Mouse (Mus musculus) natural killer cell, adult 2 months (primary cell): ENCODE measurements around the gene Sytl1.

Experiments used
- DNase-seq, 2 experiments: peaks; one replicate each; pipeline ENCODE4 v3.0.0; 2022; ENCODE audit warnings: low spot score in 2 of 2

The Sytl1 gene

DNA sequence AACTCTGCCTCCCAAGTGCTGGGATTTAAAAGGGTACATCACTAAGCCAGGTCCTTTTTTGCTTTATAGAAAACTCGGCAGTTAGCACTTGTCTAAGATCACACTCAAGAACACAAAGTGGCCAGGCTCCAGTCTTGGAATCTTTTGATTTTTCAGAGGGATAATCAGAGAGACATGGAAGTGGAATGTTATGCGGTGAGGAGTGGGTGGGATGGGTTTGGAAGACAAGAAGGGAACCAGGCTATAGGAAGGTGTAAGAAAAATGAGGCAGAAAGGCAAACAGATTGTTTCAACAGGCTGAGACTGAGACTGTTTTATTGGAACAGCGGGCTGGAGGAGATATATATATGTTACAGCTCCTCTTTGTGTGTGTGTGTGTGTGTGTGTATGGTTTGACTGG is 15.6 kb upstream of the Sytl1 start:
- no peak for DNase-seq

DNA sequence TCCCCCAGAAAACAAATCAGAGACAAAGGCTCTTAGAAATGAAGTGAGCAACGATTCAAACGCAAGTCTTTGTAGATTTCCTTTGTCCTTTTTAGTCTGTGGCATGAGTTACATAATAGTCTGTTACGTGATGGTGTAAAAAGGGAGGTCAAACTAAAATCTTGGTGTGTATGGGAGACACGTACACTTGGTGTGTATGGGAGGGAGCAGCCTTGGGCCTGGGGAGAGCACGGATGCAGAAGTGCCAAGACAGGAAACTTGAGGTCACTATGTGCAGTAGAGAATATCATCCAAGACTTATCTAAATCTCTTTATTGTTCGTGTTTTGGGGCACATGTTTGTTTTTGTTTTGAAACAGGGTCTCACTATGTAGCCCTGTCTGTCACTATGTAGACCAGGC is 15.2 kb upstream of the Sytl1 start:
- DNase-seq = no peak

DNA sequence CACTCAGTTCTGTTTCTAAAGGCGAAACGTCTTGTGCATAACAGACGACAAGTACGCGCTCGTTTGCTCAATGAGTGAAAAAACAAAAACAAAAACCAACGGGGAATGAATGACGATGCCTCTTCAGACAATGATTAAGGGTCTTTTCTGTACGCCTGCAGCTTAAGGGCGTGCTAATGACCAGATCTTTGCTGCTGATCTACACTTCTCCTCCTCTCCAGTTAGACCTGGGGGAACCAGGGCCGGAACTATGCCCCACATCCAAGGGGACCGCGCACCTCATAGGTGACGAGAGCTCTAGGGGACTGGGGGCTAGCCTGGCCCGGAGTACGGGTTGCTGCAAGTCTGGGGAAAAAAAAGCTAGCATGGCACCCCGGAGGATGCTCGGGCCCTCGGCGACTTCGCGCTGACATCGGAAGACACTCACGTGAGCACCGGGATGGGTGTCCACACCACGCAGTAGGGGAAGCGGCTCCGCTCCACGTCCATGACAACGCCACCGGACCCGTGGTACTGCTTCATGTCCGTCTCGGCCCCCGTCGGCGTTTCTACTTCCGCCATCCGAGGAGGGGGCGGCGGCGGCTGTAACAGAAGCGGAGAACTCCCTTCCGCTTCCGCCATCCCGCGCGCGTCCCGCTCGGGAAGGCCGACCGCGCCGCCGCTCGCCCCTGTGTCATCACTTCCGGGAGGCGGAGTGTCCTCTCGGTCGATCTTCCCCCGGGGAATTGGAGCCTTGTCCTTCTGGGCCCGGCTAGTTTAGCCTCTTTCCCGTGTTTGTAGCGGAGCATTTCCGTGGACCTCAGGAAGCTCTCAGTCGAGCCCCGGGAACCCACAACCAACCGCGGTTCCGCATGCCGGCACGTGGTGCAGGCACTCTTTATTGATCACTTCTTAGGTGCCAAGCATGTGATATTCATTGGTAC is 14.5 kb upstream of the Sytl1 start, which contains the start of gene Tmem222:
Gene Tmem222, minus strand, starts transcription at position 689 of the 923 bp plus-strand sequence.
- DNase-seq = peak; percentile 93

DNA sequence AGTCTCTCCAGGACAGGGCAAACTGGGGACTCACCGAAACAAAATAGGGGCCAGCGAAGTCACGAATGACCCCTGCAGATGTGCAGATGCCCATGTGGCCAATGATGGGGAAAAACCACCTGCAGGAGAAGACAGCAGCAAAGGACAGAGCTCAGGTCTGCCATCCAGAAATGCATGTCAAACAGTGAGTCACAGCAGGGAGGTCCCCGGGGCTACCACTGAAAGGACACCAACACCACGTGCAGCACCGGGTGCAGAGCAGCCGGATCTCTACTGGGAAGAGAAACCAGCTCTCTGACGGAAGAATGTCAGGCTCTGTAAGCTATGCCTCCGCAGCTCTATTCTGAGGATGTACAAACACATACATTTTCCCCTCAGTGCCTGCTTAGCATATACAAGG is 8.0 kb upstream of the Sytl1 start:
- no peak for DNase-seq

DNA sequence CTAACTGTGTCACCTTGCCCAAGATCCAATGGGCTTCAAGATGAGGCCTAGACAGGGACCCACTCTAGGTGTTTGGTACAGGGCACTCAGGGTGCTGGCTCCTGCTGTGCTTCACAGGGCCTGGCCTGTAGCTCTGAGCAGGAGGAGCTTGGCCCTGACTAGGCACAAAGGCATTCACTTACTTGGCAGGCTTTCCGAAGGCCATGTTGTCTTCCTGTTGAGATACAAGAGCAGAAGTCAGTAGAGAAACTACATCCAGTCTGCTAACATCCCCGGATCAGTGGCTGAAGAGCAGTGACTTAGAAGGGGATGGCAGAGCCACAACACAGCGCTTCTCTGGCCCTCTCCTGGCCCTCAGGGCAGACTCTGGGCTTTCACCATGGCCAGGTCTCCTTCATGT is 6.7 kb upstream of the Sytl1 start:
- no peak for DNase-seq

DNA sequence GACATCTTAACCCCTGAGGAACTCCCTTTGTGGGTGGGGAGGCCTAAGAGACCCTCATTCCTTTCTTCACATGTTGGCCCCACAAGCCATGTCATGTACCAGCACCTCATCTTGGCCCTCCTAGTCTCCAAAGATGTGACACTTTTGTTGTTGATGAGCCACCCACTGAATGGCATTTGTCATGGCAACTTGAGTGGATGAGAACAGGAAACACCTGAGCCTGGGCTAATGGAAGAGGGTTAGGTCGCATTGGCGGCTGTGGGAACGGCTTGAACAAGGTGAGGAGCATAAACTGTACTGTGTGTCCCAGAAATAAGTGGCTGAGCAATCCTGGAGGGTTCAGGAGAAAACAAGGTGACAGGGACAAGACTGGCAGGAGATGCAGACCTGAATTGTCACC is 6.0 kb upstream of the Sytl1 start:
- no peak for DNase-seq

DNA sequence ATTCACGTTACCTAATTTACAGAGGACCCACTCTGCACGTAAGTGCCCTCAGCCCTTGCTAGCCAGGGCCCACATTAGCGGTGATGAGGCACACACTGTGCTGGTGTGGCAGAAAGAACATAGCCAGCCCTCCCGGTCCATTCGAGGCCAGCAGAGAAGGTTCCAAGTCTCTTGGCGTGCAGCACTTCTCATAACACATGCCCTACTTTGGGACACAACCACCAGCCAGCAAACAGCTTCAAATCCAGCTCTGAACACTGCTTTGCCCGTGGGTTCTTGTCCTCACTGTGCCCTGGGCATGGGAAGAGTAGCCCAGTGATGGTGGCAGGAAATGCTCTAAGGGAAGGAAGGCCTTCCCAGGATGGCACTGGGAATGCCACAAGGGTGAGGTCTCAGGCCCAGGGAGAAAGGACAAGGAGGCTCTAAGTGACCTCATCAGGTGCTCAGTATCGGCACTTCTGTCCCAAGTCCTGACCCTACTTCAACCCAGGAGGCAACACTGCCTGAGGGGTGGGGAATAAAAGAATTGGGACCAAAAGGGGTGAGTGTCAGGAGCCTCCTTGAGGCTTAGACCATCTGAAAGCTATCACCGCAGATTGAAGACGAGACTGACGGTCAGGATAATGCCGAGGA is 3.5 kb upstream of the Sytl1 start:
- DNase-seq = no peak

DNA sequence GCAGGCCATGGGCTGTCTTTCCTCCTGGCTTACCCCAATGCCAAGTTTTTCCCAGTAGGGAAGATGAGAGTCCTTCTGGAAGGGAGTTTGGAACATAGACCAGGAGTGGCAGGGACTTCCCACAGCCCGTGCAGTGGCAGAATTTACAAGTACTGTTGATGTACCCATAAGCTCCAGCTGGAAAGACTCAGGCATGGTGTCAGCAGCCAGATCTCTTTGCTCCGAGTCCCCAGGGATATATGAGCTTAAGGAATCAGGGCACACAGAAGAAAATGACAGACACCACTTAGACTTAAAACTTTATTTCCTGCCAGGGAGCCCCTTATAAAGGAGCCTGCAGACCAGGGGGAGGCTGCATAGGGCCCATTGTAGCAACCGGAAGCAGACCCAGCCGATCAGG is 2.8 kb upstream of the Sytl1 start:
- DNase-seq = no peak

DNA sequence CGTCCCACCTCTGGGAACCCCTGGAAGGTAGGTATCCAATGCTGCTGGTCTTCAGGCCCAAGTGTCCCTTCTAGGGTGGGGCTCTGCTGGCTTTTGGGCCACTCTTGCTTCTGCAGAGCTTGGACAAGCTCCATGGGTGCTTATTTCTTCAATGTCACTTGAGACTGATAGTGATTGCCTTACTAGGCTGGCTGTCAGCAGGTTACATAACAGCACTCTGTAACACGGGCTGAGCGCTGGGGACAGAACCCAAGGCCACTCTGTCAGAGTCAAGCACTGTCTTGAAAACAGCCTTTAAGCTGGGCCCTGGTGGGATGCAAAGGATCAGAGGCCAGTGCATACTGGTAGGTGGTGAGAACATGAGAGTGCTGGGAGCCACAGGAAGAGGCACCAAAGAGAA is 2.4 kb upstream of the Sytl1 start:
- no peak for DNase-seq

DNA sequence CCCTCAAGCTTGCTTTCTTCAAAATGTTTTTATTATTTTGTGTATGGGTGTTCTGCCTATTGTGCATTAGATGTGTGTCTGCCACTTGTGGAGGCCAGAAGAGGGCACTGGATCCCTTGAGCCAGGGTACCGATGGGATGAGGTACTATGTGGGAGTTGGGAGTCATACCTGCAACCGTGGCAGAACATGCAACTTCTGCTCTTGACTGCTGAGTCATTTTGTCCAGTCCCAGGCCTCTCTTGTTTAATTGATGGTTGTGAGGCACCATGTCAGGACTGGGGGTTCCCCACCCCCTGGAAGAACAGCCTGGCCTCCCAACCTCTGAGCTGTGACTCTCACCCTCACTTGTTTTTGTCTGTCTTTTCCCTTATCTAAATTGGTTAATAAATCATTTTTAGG is 1.6 kb upstream of the Sytl1 start:
- no peak for DNase-seq

DNA sequence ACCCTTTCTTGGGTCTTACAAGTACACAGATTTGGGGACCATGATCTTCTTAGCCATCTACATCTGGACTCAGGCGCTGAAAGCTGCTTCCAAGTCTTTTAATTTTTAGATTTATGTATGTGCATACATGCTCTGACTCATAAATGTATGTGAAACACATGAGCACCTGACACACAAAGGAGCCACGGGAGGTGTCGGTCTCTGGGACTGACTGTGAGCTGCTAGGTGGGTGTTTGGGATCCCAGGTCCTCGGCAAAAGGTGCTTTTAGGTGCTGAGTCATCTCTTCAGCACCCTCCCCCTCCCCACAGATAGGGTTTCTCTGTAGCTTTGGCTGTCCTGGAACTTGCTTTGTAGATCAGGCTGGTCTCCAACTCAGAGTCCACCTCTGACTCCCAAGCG is 843 bp upstream of the Sytl1 start:
- DNase-seq = no peak

DNA sequence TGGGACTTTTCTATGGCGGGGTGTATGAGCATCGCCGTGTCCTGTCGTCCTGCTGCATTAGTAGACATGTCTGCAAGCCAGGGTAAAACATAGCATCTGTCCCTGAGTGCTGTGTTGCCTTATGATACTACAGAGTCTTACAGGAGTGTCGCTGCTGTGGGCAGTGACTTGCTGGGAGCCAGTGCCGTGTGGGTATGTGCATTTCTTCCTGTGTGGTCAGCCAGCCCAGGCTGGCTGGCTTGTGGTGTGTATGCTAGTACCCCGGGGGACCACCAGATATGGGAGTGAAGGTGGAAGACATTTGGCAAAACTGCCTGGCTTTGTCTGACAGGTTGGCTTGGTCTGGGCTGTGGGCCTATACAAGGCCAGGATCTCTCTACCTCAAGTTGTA is 543 bp downstream of the Sytl1 start:
- DNase-seq = peak; percentile 14 to 25

DNA sequence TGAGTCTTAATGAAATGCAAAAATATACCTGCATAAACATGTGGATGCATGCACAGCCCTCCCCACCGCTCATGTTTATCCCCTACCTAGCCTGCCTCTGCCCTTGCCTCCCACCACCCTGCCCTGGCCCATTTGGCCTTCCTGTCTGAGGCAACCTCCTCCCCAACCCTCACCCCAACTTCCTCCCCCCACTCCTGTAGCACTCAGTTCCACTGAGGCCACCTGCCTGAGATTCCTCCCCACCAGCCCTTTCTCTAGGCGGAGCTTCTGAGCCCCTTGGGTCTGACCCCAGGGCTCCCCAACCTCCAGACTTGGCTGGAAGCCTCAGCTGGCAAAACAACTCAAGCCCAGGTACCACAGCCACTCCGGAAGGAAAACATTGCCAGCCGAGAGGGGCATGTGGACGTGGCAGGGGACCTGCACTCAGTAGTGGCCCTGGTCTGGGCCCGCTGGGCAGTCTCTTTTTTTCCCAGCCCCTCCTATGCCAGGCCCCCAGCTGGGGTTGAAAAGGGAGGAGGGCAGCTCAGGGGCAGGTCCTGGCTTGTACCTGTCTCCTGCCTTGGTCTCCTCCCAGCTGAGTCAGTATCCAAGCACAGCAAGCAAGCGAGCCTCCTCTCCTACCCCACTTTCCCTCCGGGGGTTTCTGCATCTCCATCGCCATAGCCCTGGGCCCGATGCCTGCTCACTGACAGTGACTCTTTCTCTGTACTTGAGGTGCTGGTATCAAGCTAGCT is 1.1 kb downstream of the Sytl1 start:
- DNase-seq = peak; percentile 17 to 25

DNA sequence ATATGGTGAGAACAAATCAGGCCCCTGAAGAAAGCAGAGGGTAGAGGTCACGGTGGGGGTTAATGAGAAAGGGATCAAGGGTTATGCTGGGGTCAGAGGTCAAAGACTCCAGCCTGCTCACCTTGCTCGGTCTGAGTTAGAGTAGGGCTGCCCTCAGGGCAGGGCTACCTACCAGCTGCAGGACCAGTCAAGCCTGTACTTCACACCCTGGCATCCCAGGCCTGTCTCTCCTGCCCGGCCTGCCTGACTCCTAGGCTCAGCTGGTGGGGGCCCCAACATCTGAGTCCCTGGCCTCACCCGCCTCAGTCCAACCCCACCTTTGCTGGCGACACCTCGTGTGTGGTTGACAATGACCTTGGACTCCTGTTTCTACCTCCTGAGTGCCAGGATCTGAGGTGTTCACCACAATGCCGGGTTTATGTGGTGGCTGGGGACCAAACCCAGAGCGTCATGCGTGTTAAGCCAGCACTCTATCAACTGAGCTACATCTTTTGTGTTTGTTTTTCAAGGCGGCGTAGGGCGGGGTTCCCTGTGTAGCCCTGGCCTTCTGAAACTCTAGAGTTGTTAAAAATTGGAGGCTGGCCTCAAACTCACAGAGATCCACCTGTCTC is 5.0 kb downstream of the Sytl1 start:
- DNase-seq = no peak

DNA sequence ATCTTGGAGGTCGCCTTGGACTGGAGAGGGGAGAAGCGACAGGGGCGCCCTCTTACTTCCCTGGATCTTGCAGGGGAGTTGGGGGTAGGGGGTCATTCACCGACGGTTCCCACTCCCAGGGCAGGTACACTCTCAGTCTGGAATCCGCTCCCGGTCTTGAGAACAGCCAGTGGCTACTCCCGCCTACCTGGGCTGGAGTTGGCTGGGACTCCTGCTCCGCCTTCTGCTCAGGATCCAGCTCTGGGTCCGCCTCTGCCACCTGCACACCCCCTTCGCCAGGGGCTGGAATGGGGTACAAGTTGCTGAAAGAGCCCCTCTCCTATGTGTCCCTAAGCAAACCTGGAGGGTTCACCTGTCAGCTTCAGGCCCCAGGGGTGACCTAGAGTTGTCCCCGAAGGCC is 5.7 kb downstream of the Sytl1 start:
- no peak for DNase-seq

DNA sequence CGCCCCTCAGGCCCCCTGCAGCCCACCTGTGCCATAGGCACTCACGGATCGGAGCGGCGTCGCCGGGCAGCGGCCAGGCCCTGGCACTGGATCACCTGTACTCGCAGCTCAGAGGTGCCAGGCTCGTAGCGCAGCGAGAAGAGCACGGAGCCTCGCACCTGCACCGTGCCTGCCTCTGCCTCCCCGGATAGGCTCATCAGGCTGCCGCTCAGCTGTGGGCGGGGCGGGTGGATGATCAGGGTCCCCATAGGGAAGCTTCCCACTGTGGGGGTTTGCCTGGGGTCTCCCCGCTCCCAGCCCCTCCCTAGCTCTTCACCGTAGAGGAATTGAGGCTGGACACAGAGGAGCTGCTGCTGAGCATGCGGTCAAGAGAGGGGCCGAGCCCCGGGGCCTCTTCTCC is 6.1 kb downstream of the Sytl1 start:
- no peak for DNase-seq

DNA sequence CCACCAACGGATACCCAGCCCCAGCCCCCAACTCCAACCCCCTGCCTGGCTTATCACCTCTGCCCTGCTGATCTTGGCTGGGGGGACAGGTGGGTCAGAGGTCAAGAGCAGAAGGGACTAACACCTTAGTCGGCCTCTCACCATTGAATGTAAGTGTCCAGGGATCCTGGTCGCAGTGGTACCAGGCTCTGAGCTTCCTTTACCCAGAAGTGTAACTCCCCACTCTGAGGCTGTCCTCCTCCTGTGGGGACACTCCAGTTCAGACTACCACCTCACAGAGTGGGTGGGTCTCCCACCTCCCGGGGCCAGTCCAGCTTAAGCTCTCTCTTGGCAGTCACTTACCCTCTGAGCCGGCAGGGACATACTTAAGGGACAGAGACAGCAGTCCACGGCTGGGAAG is 7.5 kb downstream of the Sytl1 start:
- DNase-seq = no peak

DNA sequence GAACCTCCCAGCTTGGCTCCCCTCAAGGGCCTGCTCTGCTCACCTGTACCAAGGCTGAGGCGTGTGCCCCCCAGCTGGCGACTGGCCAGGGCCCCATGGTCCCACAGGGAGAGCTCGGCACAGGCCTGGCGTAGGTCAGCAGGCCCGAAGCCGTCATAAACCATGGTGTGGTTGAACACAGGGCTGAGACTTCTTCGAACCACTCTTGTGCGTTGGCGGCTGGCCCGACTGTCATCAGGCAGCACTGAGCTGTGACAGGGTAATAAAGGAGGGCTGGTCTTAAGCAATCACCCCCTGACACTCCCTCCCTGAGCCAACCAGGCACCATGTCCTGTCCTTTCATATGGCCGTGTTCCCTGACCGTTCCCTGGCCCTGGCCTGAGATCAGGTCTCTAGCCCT is 9.5 kb downstream of the Sytl1 start:
- no peak for DNase-seq

DNA sequence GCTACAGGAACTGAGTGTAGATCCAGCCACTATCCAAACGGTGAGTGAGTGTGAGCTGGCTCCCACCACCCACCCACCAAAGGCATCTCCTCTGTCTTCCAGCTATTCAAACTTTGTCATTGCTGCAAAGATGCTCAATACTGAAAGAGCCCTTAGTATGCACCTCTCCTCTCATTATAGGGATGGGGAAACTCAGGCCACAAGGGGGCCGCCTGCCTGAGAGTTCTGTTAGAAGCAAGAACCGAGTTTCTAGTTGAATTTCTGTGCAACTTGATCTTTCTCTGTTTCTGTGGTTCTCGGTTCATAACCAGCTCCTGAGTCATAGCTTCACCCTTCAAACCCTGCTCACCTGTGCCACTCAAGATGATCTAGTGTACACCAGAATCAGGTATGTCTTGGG is 10.8 kb downstream of the Sytl1 start:
- no peak for DNase-seq

DNA sequence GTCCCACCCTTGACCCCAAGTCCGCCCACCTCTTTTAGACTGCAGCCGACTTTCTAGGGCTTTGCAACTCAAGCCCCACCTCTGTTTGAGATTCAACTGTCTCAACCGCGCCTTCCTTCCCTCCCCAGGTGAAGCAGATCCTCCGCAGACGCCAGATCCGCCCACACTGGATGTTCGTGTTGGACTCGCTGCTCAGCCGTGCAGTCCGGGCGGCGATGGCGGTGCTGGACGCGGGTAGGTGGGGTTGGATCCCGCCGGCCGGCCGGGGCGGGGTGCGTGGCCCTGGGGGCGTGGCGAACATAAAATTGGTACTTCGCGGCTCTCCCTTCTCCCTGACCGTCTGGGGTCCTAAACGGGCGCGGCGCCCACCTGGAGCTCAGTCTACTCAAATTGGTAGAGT is 11.7 kb downstream of the Sytl1 start:
- no peak for DNase-seq

DNA sequence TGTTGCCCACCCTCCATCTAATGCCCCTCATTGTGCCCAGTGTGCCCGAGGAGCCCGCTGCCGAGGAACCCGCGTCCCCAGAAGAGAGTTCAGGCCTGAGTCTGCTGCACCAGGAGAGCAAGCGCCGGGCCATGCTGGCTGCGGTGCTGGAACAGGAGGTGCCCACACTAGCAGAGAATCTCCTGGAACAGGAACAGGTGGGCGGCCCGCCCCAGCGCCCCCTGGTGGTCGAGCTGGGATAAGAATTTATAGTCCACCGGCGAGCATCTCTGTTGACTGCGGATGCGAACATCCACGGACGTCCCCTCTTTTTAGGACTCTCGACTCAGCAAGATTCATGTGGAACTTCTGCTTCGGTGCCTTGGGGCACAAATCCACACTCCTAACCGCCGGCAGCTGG is 12.3 kb downstream of the Sytl1 start:
- peak; percentile 67 to 84 for DNase-seq

DNA sequence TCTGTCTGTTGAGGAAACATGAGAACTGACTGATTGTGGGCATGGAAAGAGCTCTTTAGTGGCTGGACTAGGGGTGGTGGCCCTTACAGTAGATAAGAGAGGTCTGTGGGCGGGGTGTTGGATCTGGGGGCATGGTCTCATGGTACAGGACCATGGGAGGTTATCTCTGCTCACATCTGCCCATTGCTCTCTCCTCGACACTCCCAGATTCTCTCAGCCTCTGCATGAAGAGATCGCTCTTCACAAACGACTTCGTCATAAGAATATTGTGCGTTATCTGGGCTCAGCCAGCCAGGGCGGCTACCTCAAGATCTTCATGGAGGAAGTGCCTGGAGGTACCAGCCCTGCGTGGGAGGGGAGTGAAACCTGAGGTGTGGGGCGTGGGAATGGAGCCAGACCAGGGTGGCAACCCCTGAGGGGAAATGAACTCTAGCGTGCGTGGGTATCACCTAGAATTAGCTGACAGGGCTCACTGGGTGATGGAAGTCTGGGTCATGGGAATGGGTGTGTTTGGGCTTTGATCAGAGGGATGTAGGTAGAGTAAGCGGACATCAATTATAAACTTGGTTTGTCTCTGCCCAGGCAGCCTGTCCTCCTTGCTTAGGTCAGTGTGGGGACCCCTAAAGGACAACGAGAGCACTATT is 15.0 kb downstream of the Sytl1 start:
- DNase-seq = peak in 1 of 2 experiments; percentile 16
